In the genomic region with DNA sequence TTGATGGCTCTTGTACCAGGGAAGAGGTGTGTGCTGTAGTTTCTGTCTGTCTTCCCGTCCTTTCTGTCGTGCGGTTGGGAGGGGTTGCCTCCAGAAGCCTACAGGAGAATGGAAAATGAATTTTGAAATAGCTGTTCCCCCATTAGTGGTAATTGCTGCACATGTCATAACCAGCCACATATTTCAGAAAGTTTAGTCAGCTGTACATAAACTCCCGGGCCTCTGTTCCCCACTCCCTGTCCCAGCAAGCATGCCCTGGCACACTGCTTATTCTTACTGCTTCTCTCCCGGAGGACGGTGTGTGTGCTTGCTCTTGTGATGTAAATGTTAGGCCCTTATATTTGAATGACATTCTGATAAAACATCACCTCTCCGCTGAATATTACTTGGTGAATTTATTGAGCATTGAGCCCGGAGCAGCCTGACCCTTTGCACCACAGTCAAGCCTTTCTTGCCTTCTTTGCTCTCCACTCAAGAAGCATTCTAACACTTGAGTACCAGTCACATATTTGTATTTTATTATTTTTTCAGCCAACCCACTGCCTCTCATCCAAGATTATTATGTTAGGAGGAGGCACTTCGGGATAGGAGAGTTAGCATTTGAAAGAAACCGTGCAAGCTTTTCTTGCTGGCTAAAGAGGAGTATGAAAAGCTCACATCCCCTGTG, we compare ENCODE assay signal across 15 mouse cellular contexts.
DNase-seq lines count a peak whose midpoint lies in the region; ATAC-seq and TF ChIP-seq lines count a peak whose summit lies in the region.
"Had no signal": no experiment of that assay in that cellular context is flagged by ENCODE, and none has a peak within 500 bp of the region (broad histone marks: within the 10 kb centered on the region; RNA-seq: fewer than 3 reads in every experiment).

No protein-coding gene starts in this region.

- peaks cover 17% of the 10 kb centered on the region for H3K36me3 ChIP-seq in embryonic facial prominence, embryonic 13.5 days
- H3K36me3 ChIP-seq in embryonic facial prominence, embryonic 10.5 days (replicated peaks) = peaks cover 13% of the 10 kb centered on the region
- H3K36me3 ChIP-seq in lung, embryonic 16.5 days (ENCODE audit: control insufficient read depth, insufficient read depth, low read length) = peaks cover 3% of the 10 kb centered on the region; the same call in 1 of the 2 replicates
- H3K36me3 ChIP-seq in neural tube, embryonic 12.5 days = no peaks in the 10 kb centered on the region
- H3K36me3 ChIP-seq in hindbrain, postnatal 0 days (ENCODE audit: insufficient read depth, low read length) = no peaks in the 10 kb centered on the region
- H3K36me3 ChIP-seq: embryonic facial prominence, embryonic 12.5 days had no signal

- no peak overlapping the region for H3K9ac ChIP-seq in embryonic facial prominence, embryonic 13.5 days
- H3K9ac ChIP-seq in lung, embryonic 16.5 days (ENCODE audit: low read length) = no peak overlapping the region
- H3K9ac ChIP-seq in neural tube, embryonic 12.5 days = no peak overlapping the region
- no peak overlapping the region for H3K9ac ChIP-seq in hindbrain, postnatal 0 days (replicated peaks; ENCODE audit: low read length)
- H3K9ac ChIP-seq: embryonic facial prominence, embryonic 12.5 days; heart, embryonic 12.5 days; hindbrain, embryonic 12.5 days; liver, embryonic 12.5 days had no signal

- no peak for TF ChIP-seq CTCF in hindbrain, postnatal 0 days (IDR thresholded peaks at IDR 0.05; ENCODE audit: low read depth)

- no peak for ATAC-seq in embryonic facial prominence, embryonic 13.5 days (ENCODE audit: insufficient number of reproducible peaks, insufficient read depth, low FRiP score, low TSS enrichment, low read depth)
- peak; percentile 70 for ATAC-seq in lung, embryonic 16.5 days (ENCODE audit: low read depth)
- ATAC-seq in neural tube, embryonic 12.5 days (ENCODE audit: low FRiP score, low read depth) = no peak
- ATAC-seq in hindbrain, postnatal 0 days = no peak
- ATAC-seq: inflammation-experienced regulatory T-cells, adult 6 months; liver, embryonic 12.5 days had no signal

- no peak overlapping the region for H3K4me3 ChIP-seq in embryonic facial prominence, embryonic 13.5 days
- H3K4me3 ChIP-seq in embryonic facial prominence, embryonic 10.5 days = no peak overlapping the region
- no peak overlapping the region for H3K4me3 ChIP-seq in lung, embryonic 16.5 days (ENCODE audit: low read length)
- H3K4me3 ChIP-seq in neural tube, embryonic 12.5 days = no peak overlapping the region
- no peak overlapping the region for H3K4me3 ChIP-seq in hindbrain, postnatal 0 days (ENCODE audit: low read length)
- H3K4me3 ChIP-seq: embryonic facial prominence, embryonic 12.5 days; heart, embryonic 12.5 days; hindbrain, embryonic 12.5 days; liver, embryonic 12.5 days had no signal

- no peak for DNase-seq in embryonic facial prominence, embryonic 10.5 days (ENCODE audit: low spot score)
- no peak for DNase-seq in lung, postnatal 10 days
- no peak for DNase-seq in neural tube, embryonic 10.5 days (ENCODE audit: extremely low spot score, low spot score)
- DNase-seq in hindbrain, postnatal 0 days (ENCODE audit: low spot score) = no peak
- no peak for DNase-seq in kidney, postnatal 4 days

- H3K4me2 ChIP-seq in embryonic facial prominence, embryonic 13.5 days = no peak overlapping the region
- peak overlapping the region; percentile 7; the same call in 1 of the 2 replicates for H3K4me2 ChIP-seq in lung, embryonic 16.5 days (ENCODE audit: low read depth, low read length)
- H3K4me2 ChIP-seq in neural tube, embryonic 12.5 days (replicated peaks) = peak overlapping the region; percentile 12; the same call in 1 of the 2 replicates
- H3K4me2 ChIP-seq in hindbrain, postnatal 0 days (ENCODE audit: low read depth, low read length) = no peak overlapping the region
- H3K4me2 ChIP-seq: embryonic facial prominence, embryonic 12.5 days; heart, embryonic 12.5 days; hindbrain, embryonic 12.5 days; liver, embryonic 12.5 days had no signal

- H3K27ac ChIP-seq in embryonic facial prominence, embryonic 13.5 days = peak overlapping the region; percentile 53; the same call in 1 of the 2 replicates
- H3K27ac ChIP-seq in embryonic facial prominence, embryonic 10.5 days (replicated peaks) = no peak overlapping the region
- peak overlapping the region; percentile 74 for H3K27ac ChIP-seq in lung, embryonic 16.5 days (ENCODE audit: low read length)
- no peak overlapping the region for H3K27ac ChIP-seq in neural tube, embryonic 12.5 days
- H3K27ac ChIP-seq in hindbrain, postnatal 0 days = no peak overlapping the region
- H3K27ac ChIP-seq: embryonic facial prominence, embryonic 12.5 days; hindbrain, embryonic 12.5 days; kidney, postnatal 0 days; liver, embryonic 12.5 days; macrophage had no signal

- peaks cover 26% of the 10 kb centered on the region for H3K4me1 ChIP-seq in embryonic facial prominence, embryonic 13.5 days
- H3K4me1 ChIP-seq in embryonic facial prominence, embryonic 10.5 days = peaks cover 27% of the 10 kb centered on the region
- H3K4me1 ChIP-seq in lung, embryonic 16.5 days (replicated peaks; ENCODE audit: control insufficient read depth, insufficient read depth, low read length) = peaks cover 43% of the 10 kb centered on the region
- peaks cover 13% of the 10 kb centered on the region; the same call in 1 of the 2 replicates for H3K4me1 ChIP-seq in neural tube, embryonic 12.5 days
- H3K4me1 ChIP-seq in hindbrain, postnatal 0 days (ENCODE audit: insufficient read depth, low read length) = no peaks in the 10 kb centered on the region

- H3K27me3 ChIP-seq in embryonic facial prominence, embryonic 13.5 days = no peaks in the 10 kb centered on the region
- peaks cover 41% of the 10 kb centered on the region for H3K27me3 ChIP-seq in embryonic facial prominence, embryonic 10.5 days (replicated peaks; ENCODE audit: low read depth, poor library complexity, severe bottlenecking)
- H3K27me3 ChIP-seq in lung, embryonic 16.5 days (ENCODE audit: control insufficient read depth, insufficient read depth, low read depth, low read length) = no peaks in the 10 kb centered on the region
- 0 out of 2 replicates have a peak, but pooled peaks cover 3% of the 10 kb centered on the region for H3K27me3 ChIP-seq in neural tube, embryonic 12.5 days (replicated peaks)
- no peaks in the 10 kb centered on the region for H3K27me3 ChIP-seq in hindbrain, postnatal 0 days (ENCODE audit: insufficient read depth, low read length)
- H3K27me3 ChIP-seq: embryonic facial prominence, embryonic 12.5 days; heart, embryonic 12.5 days; liver, embryonic 12.5 days had no signal

- H3K9me3 ChIP-seq in embryonic facial prominence, embryonic 13.5 days = no peaks in the 10 kb centered on the region
- H3K9me3 ChIP-seq in embryonic facial prominence, embryonic 10.5 days = no peaks in the 10 kb centered on the region
- H3K9me3 ChIP-seq in lung, embryonic 16.5 days (ENCODE audit: control insufficient read depth, low read length) = no peaks in the 10 kb centered on the region
- no peaks in the 10 kb centered on the region for H3K9me3 ChIP-seq in neural tube, embryonic 12.5 days
- no peaks in the 10 kb centered on the region for H3K9me3 ChIP-seq in hindbrain, postnatal 0 days (ENCODE audit: low read length)
- H3K9me3 ChIP-seq: embryonic facial prominence, embryonic 12.5 days; heart, embryonic 12.5 days; hindbrain, embryonic 12.5 days; liver, embryonic 12.5 days had no signal

- 60% methylated on average over 10 of the region's 10 CpGs for WGBS in embryonic facial prominence, embryonic 13.5 days
- WGBS in embryonic facial prominence, embryonic 10.5 days = 76% methylated on average over 10 of the region's 10 CpGs
- 52% methylated on average over 10 of the region's 10 CpGs for WGBS in lung, embryonic 16.5 days
- 52% methylated on average over 10 of the region's 10 CpGs for WGBS in neural tube, embryonic 12.5 days
- WGBS in hindbrain, postnatal 0 days = 62% methylated on average over 10 of the region's 10 CpGs

Comparison
In these comparisons a context has a peak if more than half of its experiments do, and no peak if none do; other contexts are left out.
1. H3K27ac ChIP-seq: peak in embryonic facial prominence, embryonic 13.5 days (single experiment) and lung, embryonic 16.5 days (single experiment); none in embryonic facial prominence, embryonic 10.5 days (single experiment), neural tube, embryonic 12.5 days (single experiment) and hindbrain, postnatal 0 days (single experiment).
2. H3K4me2 ChIP-seq: peak in lung, embryonic 16.5 days (single experiment) and neural tube, embryonic 12.5 days (single experiment); none in embryonic facial prominence, embryonic 13.5 days (single experiment) and hindbrain, postnatal 0 days (single experiment).